Comparison of ENCODE assay signal across 22 mouse cellular contexts in the genomic region with DNA sequence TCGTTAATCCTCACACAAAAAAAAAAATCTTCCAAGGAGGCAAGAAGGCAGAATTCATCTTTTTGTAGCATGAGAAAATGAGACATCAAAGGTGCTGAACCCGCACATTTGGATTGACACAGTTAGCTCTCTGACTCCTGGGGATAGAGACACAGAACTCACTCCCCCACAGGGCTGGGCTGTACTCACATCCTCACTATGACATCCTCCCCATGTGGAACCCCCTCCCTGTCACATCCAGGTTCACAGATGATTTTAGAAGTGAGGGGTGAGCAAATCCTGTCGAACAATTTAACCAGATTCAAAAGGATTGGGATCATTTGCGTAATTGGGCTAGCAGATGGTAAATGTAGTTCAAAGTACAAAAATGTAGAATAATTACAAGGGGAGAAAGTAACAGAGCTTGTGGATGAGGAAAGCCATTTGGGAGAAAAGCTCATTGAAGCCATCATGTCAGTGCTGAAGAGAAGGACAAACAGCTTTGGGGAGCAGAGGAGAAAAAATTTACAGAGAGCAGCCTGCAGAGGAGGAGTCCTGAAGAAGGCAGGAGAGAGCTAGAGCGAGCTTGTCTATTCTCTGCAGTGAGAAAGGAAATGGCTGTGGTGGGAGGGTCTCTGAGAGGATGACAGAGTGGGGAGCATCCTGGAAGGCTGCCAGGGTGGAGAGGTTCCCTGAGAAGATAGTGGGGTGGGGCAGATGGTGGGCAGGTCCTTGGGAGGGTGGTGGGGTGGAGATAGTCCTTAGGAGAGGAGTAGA.
DNase-seq lines count a peak whose midpoint lies in the region; ATAC-seq and TF ChIP-seq lines count a peak whose summit lies in the region.
"Had no signal": no experiment of that assay in that cellular context is flagged by ENCODE, and none has a peak within 500 bp of the region (broad histone marks: within the 10 kb centered on the region; RNA-seq: fewer than 3 reads in every experiment).

No protein-coding gene starts in this region.

- peak overlapping the region; percentile 8; the same call in 1 of the 2 replicates for H3K27ac ChIP-seq in hindbrain, embryonic 10.5 days
- no peak overlapping the region; the same call in 1 of the 2 replicates for H3K27ac ChIP-seq in hindbrain, embryonic 16.5 days (ENCODE audit: low read depth, low read length)
- H3K27ac ChIP-seq in forebrain, embryonic 12.5 days = peak overlapping the region; percentile 31; the same call in 1 of the 2 replicates
- peak overlapping the region; percentile 57 for H3K27ac ChIP-seq in forebrain, postnatal 0 days (ENCODE audit: low read depth, low read length)
- H3K27ac ChIP-seq: embryonic facial prominence, embryonic 12.5 days; kidney, embryonic 15.5 days; stomach, postnatal 0 days had no signal

- H3K36me3 ChIP-seq in hindbrain, embryonic 10.5 days = no peaks in the 10 kb centered on the region
- no peaks in the 10 kb centered on the region for H3K36me3 ChIP-seq in hindbrain, embryonic 16.5 days (ENCODE audit: control insufficient read depth, insufficient read depth, low read length)
- H3K36me3 ChIP-seq in forebrain, embryonic 12.5 days (replicated peaks) = no peaks in the 10 kb centered on the region
- no peaks in the 10 kb centered on the region for H3K36me3 ChIP-seq in forebrain, postnatal 0 days (ENCODE audit: insufficient read depth)
- H3K36me3 ChIP-seq: embryonic facial prominence, embryonic 12.5 days; heart, embryonic 12.5 days; kidney, embryonic 15.5 days had no signal

- peaks cover 22% of the 10 kb centered on the region for H3K4me1 ChIP-seq in hindbrain, embryonic 10.5 days (replicated peaks)
- peaks cover 6% of the 10 kb centered on the region; the same call in 1 of the 2 replicates for H3K4me1 ChIP-seq in hindbrain, embryonic 16.5 days (ENCODE audit: control insufficient read depth, insufficient read depth, low read depth, low read length)
- H3K4me1 ChIP-seq in forebrain, embryonic 12.5 days = peaks cover 31% of the 10 kb centered on the region
- peaks cover 11% of the 10 kb centered on the region for H3K4me1 ChIP-seq in forebrain, postnatal 0 days (ENCODE audit: insufficient read depth)
- H3K4me1 ChIP-seq: embryonic facial prominence, embryonic 12.5 days; heart, embryonic 12.5 days had no signal

- DNase-seq in hindbrain, embryonic 10.5 days (ENCODE audit: low spot score) = no peak
- peak; percentile 5 for DNase-seq in lung, postnatal 10 days
- DNase-seq in lung, postnatal 36 days = no peak
- DNase-seq in forebrain, postnatal 0 days = peak; percentile 35
- no peak for DNase-seq in urinary bladder, postnatal 14 days (ENCODE audit: low spot score)
- DNase-seq: adrenal gland, postnatal 36 days; cerebellum, adult 18-20 months; cerebellum, postnatal 25 days; gastrocnemius, postnatal 25 days; heart, adult 18-20 months; heart, postnatal 10 days; kidney, postnatal 36 days; lung, postnatal 4 days; right cerebral cortex, postnatal 14 days had no signal

- no peak overlapping the region for H3K4me2 ChIP-seq in hindbrain, embryonic 16.5 days (ENCODE audit: low read length)
- H3K4me2 ChIP-seq in forebrain, embryonic 12.5 days = no peak overlapping the region
- no peak overlapping the region for H3K4me2 ChIP-seq in forebrain, postnatal 0 days (ENCODE audit: low read depth)
- H3K4me2 ChIP-seq: embryonic facial prominence, embryonic 12.5 days; heart, embryonic 12.5 days; kidney, embryonic 15.5 days had no signal

- H3K9ac ChIP-seq in hindbrain, embryonic 16.5 days (ENCODE audit: low read depth, low read length) = no peak overlapping the region
- no peak overlapping the region for H3K9ac ChIP-seq in forebrain, embryonic 12.5 days
- H3K9ac ChIP-seq in forebrain, postnatal 0 days = no peak overlapping the region
- H3K9ac ChIP-seq: embryonic facial prominence, embryonic 12.5 days; heart, embryonic 12.5 days; kidney, embryonic 15.5 days had no signal

- peaks cover 4% of the 10 kb centered on the region; the same call in 1 of the 2 replicates for H3K27me3 ChIP-seq in hindbrain, embryonic 10.5 days (ENCODE audit: insufficient read depth, poor library complexity, severe bottlenecking)
- no peaks in the 10 kb centered on the region for H3K27me3 ChIP-seq in hindbrain, embryonic 16.5 days (replicated peaks; ENCODE audit: control insufficient read depth, insufficient read depth, low read length)
- no peaks in the 10 kb centered on the region for H3K27me3 ChIP-seq in forebrain, embryonic 12.5 days
- no peaks in the 10 kb centered on the region for H3K27me3 ChIP-seq in forebrain, postnatal 0 days (ENCODE audit: insufficient read depth, low read length)

- H3K4me3 ChIP-seq in hindbrain, embryonic 10.5 days = no peak overlapping the region
- no peak overlapping the region for H3K4me3 ChIP-seq in hindbrain, embryonic 16.5 days (ENCODE audit: low read length)
- no peak overlapping the region for H3K4me3 ChIP-seq in forebrain, embryonic 12.5 days (replicated peaks)
- H3K4me3 ChIP-seq in forebrain, postnatal 0 days (ENCODE audit: low read depth, low read length) = no peak overlapping the region
- H3K4me3 ChIP-seq: embryonic facial prominence, embryonic 12.5 days; erythroblast, embryonic 14.5 days; heart, embryonic 12.5 days; kidney, embryonic 15.5 days had no signal

- 80% methylated on average over 5 of the region's 5 CpGs for WGBS in hindbrain, embryonic 10.5 days
- 57% methylated on average over 5 of the region's 5 CpGs for WGBS in hindbrain, embryonic 16.5 days
- WGBS in forebrain, embryonic 12.5 days = 52% methylated on average over 5 of the region's 5 CpGs
- 28% methylated on average over 5 of the region's 5 CpGs for WGBS in forebrain, postnatal 0 days

- TF ChIP-seq CTCF in forebrain, postnatal 0 days (IDR thresholded peaks at IDR 0.05; ENCODE audit: low read depth) = no peak

- no peaks in the 10 kb centered on the region for H3K9me3 ChIP-seq in hindbrain, embryonic 10.5 days
- no peaks in the 10 kb centered on the region for H3K9me3 ChIP-seq in hindbrain, embryonic 16.5 days (ENCODE audit: control insufficient read depth, low read length)
- no peaks in the 10 kb centered on the region for H3K9me3 ChIP-seq in forebrain, embryonic 12.5 days
- H3K9me3 ChIP-seq in forebrain, postnatal 0 days (ENCODE audit: low read length) = no peaks in the 10 kb centered on the region
- H3K9me3 ChIP-seq: embryonic facial prominence, embryonic 12.5 days; heart, embryonic 12.5 days; kidney, embryonic 15.5 days had no signal

- no peak for ATAC-seq in hindbrain, embryonic 16.5 days
- no peak for ATAC-seq in forebrain, embryonic 12.5 days (ENCODE audit: low FRiP score)
- peak; percentile 62 for ATAC-seq in forebrain, postnatal 0 days
- ATAC-seq: intestine, postnatal 0 days had no signal

Comparison
In these comparisons a context has a peak if more than half of its experiments do, and no peak if none do; other contexts are left out.
1. DNase-seq: peak in lung, postnatal 10 days (single experiment) and forebrain, postnatal 0 days (single experiment); none in hindbrain, embryonic 10.5 days (single experiment), lung, postnatal 36 days (single experiment) and urinary bladder, postnatal 14 days (single experiment).